Mouse (Mus musculus) liver, embryonic 14.5 days (tissue): ENCODE measurements around the gene Atf5.

Experiments
- CTCF ChIP-seq: IDR thresholded peaks from 2 replicates; pipeline ENCODE4 v1.5.1; 2016; ENCODE audit warnings: antibody characterized with exemption, low read depth, control low read depth
- EP300 ChIP-seq: IDR thresholded peaks from 2 replicates; pipeline ENCODE4 v1.6.1; 2016; ENCODE audit warnings: antibody characterized with exemption, low read depth

- no peak for TF ChIP-seq EP300
- peak; percentile 18; the same call in 1 of the 2 replicates for TF ChIP-seq CTCF
These were observed 40.6 kb upstream of the Atf5 start, which contains the start of gene Pnkp for GRCm38 (mm10) chr7:44857042-44857552.
